ENCODE assay signal across 8 mouse cellular contexts in the genomic region with DNA sequence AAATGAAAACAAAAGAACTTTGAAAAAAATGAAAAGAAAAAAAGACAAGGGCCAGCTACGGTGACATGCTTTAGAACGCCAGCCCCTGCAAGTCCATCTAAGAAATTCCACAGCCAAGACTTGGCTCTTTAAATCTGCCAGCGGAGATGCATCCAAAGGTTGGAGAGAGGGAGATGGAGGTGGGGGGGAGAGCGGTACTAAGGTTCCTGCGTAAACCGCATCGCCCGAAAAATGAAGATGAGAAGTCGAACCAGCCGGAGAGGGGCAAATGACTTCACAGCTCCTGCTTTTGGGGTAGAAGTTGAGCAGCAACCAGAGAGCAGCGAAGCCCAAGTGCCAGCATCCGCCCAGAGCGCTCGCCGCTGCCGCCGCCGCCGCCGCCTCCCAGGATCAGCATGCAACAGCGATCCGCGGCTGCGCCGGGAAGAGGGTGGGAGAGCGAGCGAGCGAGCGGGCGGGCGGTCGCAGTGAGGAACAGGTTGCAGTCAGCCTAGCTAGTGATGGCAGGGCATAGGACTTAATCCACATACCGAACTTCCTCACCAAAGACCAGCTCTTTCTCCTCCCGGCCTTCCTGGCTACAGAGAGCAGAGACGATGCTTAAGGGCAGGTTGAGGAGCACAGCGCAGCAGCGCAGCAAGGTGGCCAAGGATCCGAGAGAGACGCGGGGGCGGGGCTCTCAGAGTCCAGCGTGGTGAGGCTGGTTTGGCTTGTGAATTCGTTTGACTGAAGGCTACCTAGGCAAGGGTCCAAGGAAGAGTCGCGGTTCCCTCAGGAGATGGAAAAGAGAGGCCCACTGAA.
DNase-seq lines count a peak whose midpoint lies in the region; ATAC-seq and TF ChIP-seq lines count a peak whose summit lies in the region.

No protein-coding gene starts in this region.

- H3K4me3 ChIP-seq in embryonic facial prominence, embryonic 13.5 days, result peak overlapping the region; percentile 41
- H3K4me3 ChIP-seq in hindbrain, postnatal 0 days (ENCODE audit: low read length), result peak overlapping the region; percentile 58
- H3K4me3 ChIP-seq in liver, embryonic 16.5 days (ENCODE audit: low read depth, low read length), result peak overlapping the region; percentile 25

- no peak for TF ChIP-seq CTCF in brain, embryonic 14.5 days (IDR thresholded peaks at IDR 0.05; ENCODE audit: borderline replicate concordance, extremely low read depth, insufficient read depth, insufficient read length)
- no peak; the same call in none of the 2 replicates for TF ChIP-seq CTCF in hindbrain, postnatal 0 days (IDR thresholded peaks at IDR 0.05; ENCODE audit: low read depth)

- WGBS in embryonic facial prominence, embryonic 13.5 days, result under 1% methylated on average over 45 of the region's 45 CpGs
- WGBS in hindbrain, postnatal 0 days, result under 1% methylated on average over 45 of the region's 45 CpGs
- 3% methylated on average over 45 of the region's 45 CpGs for WGBS in liver, embryonic 16.5 days (ENCODE audit: insufficient replicate concordance)

- H3K27me3 ChIP-seq in embryonic facial prominence, embryonic 13.5 days, result peaks cover 84% of the 10 kb centered on the region
- no peaks in the 10 kb centered on the region for H3K27me3 ChIP-seq in hindbrain, postnatal 0 days (ENCODE audit: insufficient read depth, low read length)
- peaks cover 56% of the 10 kb centered on the region for H3K27me3 ChIP-seq in liver, embryonic 16.5 days (ENCODE audit: control insufficient read depth, insufficient read depth, low read depth, low read length)

- peak overlapping the region; percentile 23 for H3K9ac ChIP-seq in embryonic facial prominence, embryonic 13.5 days
- H3K9ac ChIP-seq in hindbrain, postnatal 0 days (replicated peaks; ENCODE audit: low read length), result peak overlapping the region; percentile 49
- H3K9ac ChIP-seq in liver, embryonic 16.5 days (ENCODE audit: low read depth, low read length), result no peak overlapping the region

- H3K27ac ChIP-seq in embryonic facial prominence, embryonic 13.5 days, result no peak overlapping the region
- peak overlapping the region; percentile 64; the same call in 1 of the 2 replicates for H3K27ac ChIP-seq in hindbrain, postnatal 0 days
- no peak overlapping the region for H3K27ac ChIP-seq in liver, embryonic 16.5 days (ENCODE audit: low read length)

- H3K36me3 ChIP-seq in embryonic facial prominence, embryonic 13.5 days, result no peaks in the 10 kb centered on the region
- no peaks in the 10 kb centered on the region for H3K36me3 ChIP-seq in hindbrain, postnatal 0 days (ENCODE audit: insufficient read depth, low read length)
- no peaks in the 10 kb centered on the region for H3K36me3 ChIP-seq in liver, embryonic 16.5 days (ENCODE audit: control insufficient read depth, insufficient read depth)

- H3K4me1 ChIP-seq in embryonic facial prominence, embryonic 13.5 days, result peaks cover 28% of the 10 kb centered on the region
- H3K4me1 ChIP-seq in hindbrain, postnatal 0 days (ENCODE audit: insufficient read depth, low read length), result peaks cover 6% of the 10 kb centered on the region; the same call in 1 of the 2 replicates
- no peaks in the 10 kb centered on the region for H3K4me1 ChIP-seq in liver, embryonic 16.5 days (ENCODE audit: control insufficient read depth, low read depth, low read length)

- TF ChIP-seq POLR2A in brain, embryonic 14.5 days (IDR thresholded peaks at IDR 0.05; ENCODE audit: borderline replicate concordance, extremely low read depth, insufficient read depth, insufficient read length, poor library complexity, severe bottlenecking), result no peak

- no peak for ATAC-seq in embryonic facial prominence, embryonic 13.5 days (ENCODE audit: insufficient number of reproducible peaks, insufficient read depth, low FRiP score, low TSS enrichment, low read depth)
- peak; percentile 54 for ATAC-seq in hindbrain, postnatal 0 days
- ATAC-seq in liver, embryonic 16.5 days (ENCODE audit: low read depth), result no peak

- peak; percentile 61 to 64 for DNase-seq in layer of hippocampus, adult 18-20 months (ENCODE audit: low spot score in 2 of 2)
- no peak for DNase-seq in layer of hippocampus, adult 9-10 months (ENCODE audit: low spot score)
- DNase-seq in brain, embryonic 14.5 days (ENCODE audit: low read depth), result peak; percentile 86
- DNase-seq in hindbrain, postnatal 0 days (ENCODE audit: low spot score), result peak; percentile 81
- DNase-seq in right cerebral cortex, postnatal 14 days, result peak; percentile 71
- no peak for DNase-seq in MN1 (ENCODE audit: low spot score)

- H3K9me3 ChIP-seq in embryonic facial prominence, embryonic 13.5 days, result no peaks in the 10 kb centered on the region
- no peaks in the 10 kb centered on the region for H3K9me3 ChIP-seq in hindbrain, postnatal 0 days (ENCODE audit: low read length)
- no peaks in the 10 kb centered on the region for H3K9me3 ChIP-seq in liver, embryonic 16.5 days (replicated peaks; ENCODE audit: control insufficient read depth, low read length)

- H3K4me2 ChIP-seq in embryonic facial prominence, embryonic 13.5 days, result peak overlapping the region; percentile 66
- H3K4me2 ChIP-seq in hindbrain, postnatal 0 days (ENCODE audit: low read depth, low read length), result peak overlapping the region; percentile 83
- peak overlapping the region; percentile 4 for H3K4me2 ChIP-seq in liver, embryonic 16.5 days (ENCODE audit: low read depth, low read length)

Comparison
In these comparisons a context has a peak if more than half of its experiments do, and no peak if none do; other contexts are left out.
1. DNase-seq: peak in layer of hippocampus, adult 18-20 months (2 of 2), brain, embryonic 14.5 days (single experiment), hindbrain, postnatal 0 days (single experiment) and right cerebral cortex, postnatal 14 days (single experiment); none in layer of hippocampus, adult 9-10 months (single experiment) and MN1 (single experiment).
2. H3K4me2 ChIP-seq: peak in every context shown above with its lines; median percentile 83 in hindbrain, postnatal 0 days; 66 in embryonic facial prominence, embryonic 13.5 days; 4 in liver, embryonic 16.5 days.
3. Peak in every context shown above with its lines, with median percentiles within 50 percentile points of each other: H3K4me3 ChIP-seq.